Mouse (Mus musculus) ES-E14 (cell line): ENCODE results near the gene Ipo11.

Experiments used
- CHD2 ChIP-seq: IDR thresholded peaks from 2 replicates; pipeline ENCODE4 v1.6.1; 2014; ENCODE audit warnings: mild to moderate bottlenecking, low read depth, low read length, inconsistent platforms
- HCFC1 ChIP-seq: IDR thresholded peaks from 2 replicates; pipeline ENCODE4 v1.6.1; 2012; ENCODE audit warnings: low read length, inconsistent platforms, borderline replicate concordance; ENCODE audit not compliant: insufficient read depth
- MAFK ChIP-seq: IDR thresholded peaks from 2 replicates; pipeline ENCODE4 v1.6.1; 2014; ENCODE audit warnings: mild to moderate bottlenecking, low read depth, low read length, inconsistent platforms; ENCODE audit not compliant: insufficient read depth
- ZC3H11A ChIP-seq: IDR thresholded peaks from 2 replicates; pipeline ENCODE4 v1.6.1; 2012; ENCODE audit warnings: low read depth, mild to moderate bottlenecking, inconsistent platforms, low read length, borderline replicate concordance
- ZNF384 ChIP-seq: IDR thresholded peaks from 2 replicates; pipeline ENCODE4 v1.6.1; 2012; ENCODE audit warnings: low read depth, low read length, inconsistent platforms

GRCm38 (mm10) chr13:106819749-106820148 is 117.0 kb downstream of the Ipo11 start:
- TF ChIP-seq ZC3H11A (no peak), MAFK (no peak), CHD2 (no peak), ZNF384 (no peak), HCFC1 (no peak)
